Mouse (Mus musculus) CH12.LX (cell line): ENCODE measurements around the gene Gm10778. TPM values are rescaled to one million over a fixed set of nuclear protein-coding genes. Genes with fewer than 3 reads are reported as not detected.
A peak's percentile ranks its signal among the peaks of the same experiment; 100 is the strongest.

Experiments used
- DNase-seq: peaks from one replicate; pipeline ENCODE4 v3.0.0-alpha.2; 2013; ENCODE audit errors: extremely low read depth
- H3K27ac ChIP-seq: 2 replicates; pipeline ENCODE4 v1.5.1; 2012; ENCODE audit warnings: low read depth, mild to moderate bottlenecking, control low read depth, moderate library complexity; ENCODE audit not compliant: insufficient read depth
- H3K27me3 ChIP-seq: replicated peaks from 2 replicates; pipeline ENCODE3; 2012; ENCODE audit warnings: inconsistent platforms
- H3K36me3 ChIP-seq, 2 experiments: replicated peaks in 1 of 2; 2 replicates each; pipeline versions ENCODE3 to v1.6.1; 2012; ENCODE audit warnings: inconsistent platforms in 1 of 2, low read length in 1 of 2, mild to moderate bottlenecking in 1 of 2, mixed read lengths in 1 of 2, moderate library complexity in 1 of 2; ENCODE audit not compliant: control insufficient read depth in 1 of 2, insufficient read depth in 1 of 2
- H3K4me1 ChIP-seq, 2 experiments: 2 replicates each; pipeline ENCODE4 v1.6.1; 2012; ENCODE audit warnings: inconsistent platforms in 1 of 2, moderate library complexity in 1 of 2; ENCODE audit not compliant: insufficient read depth in 2 of 2, control insufficient read depth in 1 of 2
- H3K4me2 ChIP-seq: 2 replicates; pipeline ENCODE4 v1.6.1; 2012; ENCODE audit warnings: low read depth, mild to moderate bottlenecking, control low read depth; ENCODE audit not compliant: poor library complexity, insufficient read depth, severe bottlenecking
- H3K4me3 ChIP-seq, 3 experiments: fragments of 150-350 bp in 1 of 3; sonication (generic) in 1 of 3; replicated peaks in 1 of 3; 2 replicates each; pipeline versions ENCODE3 to v1.5.1; 2011 to 2012; ENCODE audit warnings: low read depth in 2 of 3, low read length in 2 of 3, mild to moderate bottlenecking in 2 of 3, moderate library complexity in 2 of 3, control low read depth in 1 of 3, improper control_type of control experiment in 1 of 3, inconsistent platforms in 1 of 3, mixed read lengths in 1 of 3; ENCODE audit not compliant: poor library complexity in 1 of 3
- H3K79me2 ChIP-seq: replicated peaks from 2 replicates; pipeline ENCODE4 v1.6.1; 2012; ENCODE audit warnings: mild to moderate bottlenecking, moderate library complexity; ENCODE audit not compliant: control insufficient read depth, poor library complexity, insufficient read depth, severe bottlenecking; ENCODE audit errors: extremely low read depth
- H3K9ac ChIP-seq: 2 replicates; pipeline ENCODE4 v1.6.1; 2012; ENCODE audit warnings: low read depth, mild to moderate bottlenecking, control low read depth, moderate library complexity; ENCODE audit not compliant: insufficient read depth
- H3K9me3 ChIP-seq: replicated peaks from 2 replicates; pipeline ENCODE3; 2012; ENCODE audit warnings: low read length, inconsistent platforms, mixed read lengths
- BHLHE40 ChIP-seq: IDR thresholded peaks from 2 replicates; pipeline ENCODE4 v1.6.1; 2011; ENCODE audit warnings: mild to moderate bottlenecking, low read depth, low read length, improper control_type of control experiment
- CHD1 ChIP-seq: IDR thresholded peaks from 2 replicates; pipeline ENCODE4 v1.6.1; 2012; ENCODE audit warnings: low read depth, low read length, improper control_type of control experiment, inconsistent platforms
- CHD2 ChIP-seq: IDR thresholded peaks from 2 replicates; pipeline ENCODE4 v1.6.1; 2011; ENCODE audit warnings: low read length, improper control_type of control experiment
- E2F4 ChIP-seq: IDR thresholded peaks from 2 replicates; pipeline ENCODE4 v1.6.1; 2011; ENCODE audit warnings: low read depth, low read length, improper control_type of control experiment; ENCODE audit not compliant: insufficient replicate concordance
- ELF1 ChIP-seq: IDR thresholded peaks from 2 replicates; pipeline ENCODE4 v1.6.1; 2014; ENCODE audit warnings: low read depth, mild to moderate bottlenecking, inconsistent platforms, low read length, improper control_type of control experiment
- EP300 ChIP-seq: IDR thresholded peaks from 2 replicates; pipeline ENCODE4 v1.6.1; 2011; ENCODE audit warnings: low read length, improper control_type of control experiment
- ETS1 ChIP-seq: conservative IDR thresholded peaks from 2 replicates; pipeline ENCODE4 v1.6.1; 2012; ENCODE audit warnings: low read depth, mild to moderate bottlenecking, inconsistent platforms, low read length, improper control_type of control experiment, moderate library complexity
- IRF4 ChIP-seq: IDR thresholded peaks from 2 replicates; pipeline ENCODE4 v1.6.1; 2014; ENCODE audit warnings: low read depth, mild to moderate bottlenecking, inconsistent platforms, low read length, improper control_type of control experiment
- JUND ChIP-seq: conservative IDR thresholded peaks from 2 replicates; pipeline ENCODE4 v1.6.1; 2011; ENCODE audit warnings: low read depth, low read length, improper control_type of control experiment
- KAT2A ChIP-seq: IDR thresholded peaks from 2 replicates; pipeline ENCODE4 v1.6.1; 2012; ENCODE audit warnings: low read length, improper control_type of control experiment, inconsistent platforms; ENCODE audit not compliant: insufficient replicate concordance
- MAFK ChIP-seq: IDR thresholded peaks from 2 replicates; pipeline ENCODE4 v1.6.1; 2011; ENCODE audit warnings: low read length, improper control_type of control experiment; ENCODE audit not compliant: insufficient replicate concordance
- MEF2A ChIP-seq: IDR thresholded peaks from 2 replicates; pipeline ENCODE4 v1.6.1; 2014; ENCODE audit warnings: low read depth, mild to moderate bottlenecking, inconsistent platforms, low read length, improper control_type of control experiment, borderline replicate concordance
- MXI1 ChIP-seq: IDR thresholded peaks from 2 replicates; pipeline ENCODE4 v1.6.1; 2011; ENCODE audit warnings: mild to moderate bottlenecking, low read depth, low read length, improper control_type of control experiment
- MYC ChIP-seq: IDR thresholded peaks from 2 replicates; pipeline ENCODE4 v1.6.1; 2011; ENCODE audit warnings: low read depth, mild to moderate bottlenecking, improper control_type of control experiment, low read length
- NELFE ChIP-seq: IDR thresholded peaks from 2 replicates; pipeline ENCODE4 v1.6.1; 2011; ENCODE audit warnings: low read depth, low read length, improper control_type of control experiment
- NRF1 ChIP-seq: IDR thresholded peaks from 2 replicates; pipeline ENCODE4 v1.6.1; 2014; ENCODE audit warnings: low read depth, mild to moderate bottlenecking, inconsistent platforms, low read length, improper control_type of control experiment, moderate library complexity
- PAX5 ChIP-seq: IDR thresholded peaks from 2 replicates; pipeline ENCODE4 v1.6.1; 2012; ENCODE audit warnings: low read length, inconsistent platforms, mixed read lengths
- POLR2AphosphoS2 ChIP-seq: IDR thresholded peaks from 2 replicates; pipeline ENCODE4 v1.6.1; 2011; ENCODE audit warnings: low read depth, low read length, improper control_type of control experiment
- RAD21 ChIP-seq: IDR thresholded peaks from 2 replicates; pipeline ENCODE4 v1.6.1; 2011; ENCODE audit warnings: low read depth, mild to moderate bottlenecking, low read length, improper control_type of control experiment, moderate library complexity
- SIN3A ChIP-seq: IDR thresholded peaks from 2 replicates; pipeline ENCODE4 v1.6.1; 2012; ENCODE audit warnings: low read length, improper control_type of control experiment, inconsistent platforms
- TCF12 ChIP-seq: IDR thresholded peaks from 2 replicates; pipeline ENCODE4 v1.6.1; 2014; ENCODE audit warnings: low read depth, mild to moderate bottlenecking, inconsistent platforms, low read length, improper control_type of control experiment
- ZKSCAN1 ChIP-seq: IDR thresholded peaks from 2 replicates; pipeline ENCODE4 v1.6.1; 2012; ENCODE audit warnings: low read depth, inconsistent platforms, low read length, improper control_type of control experiment, borderline replicate concordance
- ZMIZ1 ChIP-seq: IDR thresholded peaks from 2 replicates; pipeline ENCODE4 v1.6.1; 2012; ENCODE audit warnings: low read depth, mild to moderate bottlenecking, inconsistent platforms, low read length, improper control_type of control experiment
- ZNF384 ChIP-seq: IDR thresholded peaks from 2 replicates; pipeline ENCODE4 v1.6.1; 2012; ENCODE audit warnings: low read depth, low read length, improper control_type of control experiment, inconsistent platforms
- dilution Hi-C: fragments of 300-500 bp; cut with MboI; formaldehyde crosslinking; loops from 2 replicates; pipeline ENCODE4 v1.14.3; 2020; ENCODE audit warnings: low sequenced_read_pairs; ENCODE audit not compliant: extremely low pct_unique_long_range_greater_than_20kb, extremely low pct_ligation_motif_present
- in situ Hi-C: fragments of 300-500 bp; cut with MboI; formaldehyde crosslinking; loops from 3 replicates; pipeline ENCODE4 v1.14.3; 2019; ENCODE audit warnings: low sequenced_read_pairs, low pct_ligation_motif_present, low pct_unique_long_range_greater_than_20kb, mixed read lengths
- polyA plus RNA-seq: library from polyadenylated mRNA; unstranded; fragments of >175 nt; gene quantifications from 2 replicates; pipeline ENCODE4 v1.2.1, GENCODE M21; 2012; ENCODE audit warnings: low read depth; ENCODE audit not compliant: insufficient read length
- total RNA-seq, 2 experiments: library from RNA; depleted of rRNA; stranded (reverse); fragments of 300-350 nt in 1 of 2; fragments of >200 nt in 1 of 2; gene quantifications; 2 replicates each; pipeline ENCODE4 v1.2.3; 2012 to 2014

Gene Gm10778
- total and polyA plus RNA-seq, 3 experiments = 2.8 to 7.1 (median 3.2) TPM

- peak overlapping the region; percentile 62 to 82 (median 70) for H3K4me3 ChIP-seq
- H3K36me3 ChIP-seq = no peaks in the 10 kb centered on the region
- no peaks in the 10 kb centered on the region for H3K79me2 ChIP-seq
- no peaks in the 10 kb centered on the region for H3K9me3 ChIP-seq
- TF ChIP-seq ELF1 = no peak
- TF ChIP-seq MAFK = no peak
- no peak for TF ChIP-seq NRF1
- TF ChIP-seq MYC = no peak
- no peak for TF ChIP-seq ZNF384
- no peak for TF ChIP-seq E2F4
- TF ChIP-seq JUND = no peak
- TF ChIP-seq BHLHE40 = no peak
- no peak for TF ChIP-seq MXI1
- no peak for TF ChIP-seq RAD21
- no peak for TF ChIP-seq MEF2A
- H3K27me3 ChIP-seq = peaks cover 15% of the 10 kb centered on the region
- DNase-seq = no peak
- dilution Hi-C loops = no loop called here
- peaks cover 17 to 23% of the 10 kb centered on the region in 2 experiments for H3K4me1 ChIP-seq
- H3K4me2 ChIP-seq = peak overlapping the region; percentile 63
- no peak overlapping the region for H3K27ac ChIP-seq
- H3K9ac ChIP-seq = peak overlapping the region; percentile 39; the same call in 1 of the 2 replicates
- in situ Hi-C loops = no loop called here
Observed at GRCm38 (mm10) chr10:81644162-81644561, 4.7 kb upstream of the Gm10778 start.

GRCm38 (mm10) chr10:81644716-81645115, 4.1 kb upstream of the Gm10778 start:
- Histone ChIP-seq H3K9ac (no peak overlapping the region), H3K4me3 (no peak overlapping the region)
- dilution Hi-C loops = no loop called here

GRCm38 (mm10) chr10:81645391-81645790, 3.5 kb upstream of the Gm10778 start:
- in situ Hi-C loops (no loop called here), dilution Hi-C loops (no loop called here)
- TF ChIP-seq PAX5 (no peak), ZNF384 (no peak), NELFE (no peak), CHD1 (no peak), ZKSCAN1 (no peak), E2F4 (no peak), ELF1 (no peak), KAT2A (no peak), IRF4 (no peak), ETS1 (no peak), ZMIZ1 (no peak), CHD2 (no peak), TCF12 (no peak), POLR2AphosphoS2 (no peak), EP300 (no peak), MXI1 (no peak)
- peaks cover 19 to 29% of the 10 kb centered on the region in 2 experiments for H3K4me1 ChIP-seq
- no peaks in the 10 kb centered on the region for H3K9me3 ChIP-seq
- no peak overlapping the region for H3K4me3 ChIP-seq
- peaks cover 0 to 2% of the 10 kb centered on the region in 2 experiments for H3K36me3 ChIP-seq
- no peak overlapping the region for H3K4me2 ChIP-seq
- H3K79me2 ChIP-seq = peaks cover 5% of the 10 kb centered on the region
- H3K9ac ChIP-seq = no peak overlapping the region
- no peak overlapping the region for H3K27ac ChIP-seq
- DNase-seq = no peak
- H3K27me3 ChIP-seq = peaks cover 13% of the 10 kb centered on the region

More at GRCm38 (mm10) chr10:81644716-81645115, 4.1 kb upstream of the Gm10778 start:
- H3K27ac ChIP-seq = no peak overlapping the region
- in situ Hi-C loops = no loop called here
- H3K79me2 ChIP-seq = no peaks in the 10 kb centered on the region; the same call in 1 of the 2 replicates
- peaks cover 17 to 23% of the 10 kb centered on the region in 2 experiments for H3K4me1 ChIP-seq
- H3K4me2 ChIP-seq = no peak overlapping the region
- DNase-seq = no peak
- H3K36me3 ChIP-seq = no peaks in the 10 kb centered on the region
- peaks cover 13% of the 10 kb centered on the region for H3K27me3 ChIP-seq
- H3K9me3 ChIP-seq = no peaks in the 10 kb centered on the region
- TF ChIP-seq NELFE (no peak), MXI1 (no peak), PAX5 (no peak), ZMIZ1 (no peak), POLR2AphosphoS2 (no peak), SIN3A (no peak)
